Mouse (Mus musculus) embryonic facial prominence, embryonic 11.5 days (tissue): ENCODE measurements at regions not wholly inside any gene's neighbourhood (a gene's known extent, or its start where the extent isn't known, plus 50 kb on each side); places are given as distances from the start of the nearest gene placed in this dataset.
A peak's percentile ranks its signal among the peaks of the same experiment; 100 is the strongest.

Experiments used
- ATAC-seq: fragments of 200-750 bp; cut with Nextera tagmentation; replicated peaks from 2 replicates; pipeline ENCODE4 v1.8.0; 2017; ENCODE audit warnings: low read depth; ENCODE audit not compliant: insufficient number of reproducible peaks, low FRiP score, low TSS enrichment
- DNase-seq: peaks from one replicate; pipeline ENCODE4 v3.0.0-alpha.2; 2015; ENCODE audit warnings: low spot score
- H3K27ac ChIP-seq: fragments of 300-500 bp; sonication (generic); replicated peaks from 2 replicates; pipeline ENCODE4 v1.5.1; 2014; ENCODE audit warnings: mild to moderate bottlenecking, low read depth, low read length, control low read depth
- H3K27me3 ChIP-seq: fragments of 300-500 bp; sonication (generic); 2 replicates; pipeline ENCODE4 v1.6.1; 2014; ENCODE audit warnings: mild to moderate bottlenecking, low read length, moderate library complexity, mixed read lengths; ENCODE audit not compliant: control insufficient read depth, insufficient read depth
- H3K36me3 ChIP-seq: fragments of 300-500 bp; sonication (generic); replicated peaks from 2 replicates; pipeline ENCODE4 v1.6.1; 2014; ENCODE audit warnings: low read depth, mild to moderate bottlenecking, low read length, moderate library complexity, mixed read lengths; ENCODE audit not compliant: control insufficient read depth, insufficient read depth
- H3K4me1 ChIP-seq: fragments of 300-500 bp; sonication (generic); 2 replicates; pipeline ENCODE4 v1.6.1; 2014; ENCODE audit warnings: low read length, mixed read lengths; ENCODE audit not compliant: control insufficient read depth, insufficient read depth
- H3K4me2 ChIP-seq: fragments of 300-500 bp; sonication (generic); 2 replicates; pipeline ENCODE4 v1.6.1; 2014; ENCODE audit warnings: low read depth, mild to moderate bottlenecking, control low read depth, low read length, moderate library complexity
- H3K4me3 ChIP-seq: fragments of 300-500 bp; sonication (generic); 2 replicates; pipeline ENCODE4 v1.5.1; 2014; ENCODE audit warnings: low read depth, low read length, control low read depth
- H3K9ac ChIP-seq: fragments of 300-500 bp; sonication (generic); replicated peaks from 2 replicates; pipeline ENCODE4 v1.6.1; 2014; ENCODE audit warnings: mild to moderate bottlenecking, control low read depth, low read length
- H3K9me3 ChIP-seq: fragments of 300-500 bp; sonication (generic); replicated peaks from 2 replicates; pipeline ENCODE4 v1.6.1; 2016; ENCODE audit warnings: mild to moderate bottlenecking, low read length, inconsistent platforms, mixed read lengths; ENCODE audit not compliant: control insufficient read depth
- WGBS: fragments of 180-500 bp; shearing (Covaris S2); extraction: QIAGEN DNeasy Blood & Tissue Kit; methylation state at CpG from one replicate; pipeline ENCODE4 v1.1.7; 2014; 5-methylcytosine and 5-hydroxymethylcytosine counted together

DNA sequence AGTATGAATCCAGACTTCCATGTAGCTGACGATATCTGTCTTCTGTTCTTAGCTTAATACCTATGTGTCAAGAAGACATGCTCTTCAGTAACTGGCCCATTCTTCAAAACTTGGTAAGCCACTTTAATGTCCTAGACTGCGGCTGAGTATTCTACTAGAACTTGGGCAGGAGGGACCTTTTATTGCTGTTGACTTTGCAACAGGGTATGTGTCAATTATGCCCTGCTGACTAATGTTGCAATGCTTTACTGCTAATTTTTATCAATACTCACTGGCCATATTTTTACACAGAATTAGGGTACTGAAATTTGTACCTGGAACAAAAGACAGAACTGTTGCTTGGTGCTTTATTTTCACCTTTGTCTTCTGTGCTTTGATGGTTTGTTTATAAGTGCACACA, 746.9 kb downstream of the Ppargc1a start:
- DNase-seq (no peak), ATAC-seq (no peak)
- Histone ChIP-seq H3K36me3 (no peaks in the 10 kb centered on the region), H3K4me2 (no peak overlapping the region), H3K4me1 (no peaks in the 10 kb centered on the region), H3K9ac (no peak overlapping the region), H3K4me3 (no peak overlapping the region), H3K9me3 (no peaks in the 10 kb centered on the region), H3K27me3 (no peaks in the 10 kb centered on the region), H3K27ac (no peak overlapping the region)
- WGBS, result 83% methylated on average over 2 of the region's 2 CpGs

- Histone ChIP-seq H3K27me3 (no peaks in the 10 kb centered on the region), H3K36me3 (no peaks in the 10 kb centered on the region), H3K4me1 (no peaks in the 10 kb centered on the region), H3K9ac (no peak overlapping the region), H3K4me3 (no peak overlapping the region), H3K27ac (no peak overlapping the region), H3K4me2 (no peak overlapping the region), H3K9me3 (no peaks in the 10 kb centered on the region)
- DNase-seq (no peak), ATAC-seq (no peak)
Measured at GRCm38 (mm10) chr5:50819959-50820358, 747.6 kb downstream of the Ppargc1a start.

- Histone ChIP-seq H3K9ac (no peak overlapping the region), H3K9me3 (no peaks in the 10 kb centered on the region), H3K4me2 (no peak overlapping the region), H3K27ac (no peak overlapping the region), H3K4me3 (no peak overlapping the region), H3K27me3 (no peaks in the 10 kb centered on the region), H3K4me1 (no peaks in the 10 kb centered on the region), H3K36me3 (no peaks in the 10 kb centered on the region)
- no peak for ATAC-seq
- DNase-seq, result no peak
- 81% methylated on average over 4 of the region's 4 CpGs for WGBS
Measured at GRCm38 (mm10) chr5:50795310-50795709, 736.5 kb upstream of the Adgra3 start.

- H3K27ac ChIP-seq, result no peak overlapping the region
- H3K4me2 ChIP-seq, result no peak overlapping the region
- no peak overlapping the region for H3K9ac ChIP-seq
- no peaks in the 10 kb centered on the region for H3K27me3 ChIP-seq
- ATAC-seq, result no peak
- no peaks in the 10 kb centered on the region for H3K4me1 ChIP-seq
- no peaks in the 10 kb centered on the region for H3K36me3 ChIP-seq
- no peak overlapping the region for H3K4me3 ChIP-seq
- 98% methylated on average over 2 of the region's 2 CpGs for WGBS
- DNase-seq, result no peak
- no peaks in the 10 kb centered on the region for H3K9me3 ChIP-seq
Measured at GRCm38 (mm10) chr5:50794453-50795169, 735.8 kb upstream of the Adgra3 start.

- WGBS, result 86% methylated on average over 1 of the region's 1 CpGs
- ATAC-seq, result no peak
Measured at GRCm38 (mm10) chr5:50793558-50793957, 734.8 kb upstream of the Adgra3 start.

GRCm38 (mm10) chr5:50785273-50785672, 726.5 kb upstream of the Adgra3 start:
- Histone ChIP-seq H3K36me3 (no peaks in the 10 kb centered on the region), H3K4me1 (no peaks in the 10 kb centered on the region), H3K27ac (no peak overlapping the region), H3K27me3 (no peaks in the 10 kb centered on the region), H3K9me3 (no peaks in the 10 kb centered on the region), H3K4me3 (no peak overlapping the region), H3K4me2 (no peak overlapping the region), H3K9ac (no peak overlapping the region)
- ATAC-seq (no peak), DNase-seq (no peak)

More at GRCm38 (mm10) chr5:50793558-50793957, 734.8 kb upstream of the Adgra3 start:
- no peaks in the 10 kb centered on the region for H3K9me3 ChIP-seq
- no peaks in the 10 kb centered on the region for H3K4me1 ChIP-seq
- H3K36me3 ChIP-seq, result no peaks in the 10 kb centered on the region
- H3K4me2 ChIP-seq, result no peak overlapping the region
- H3K27me3 ChIP-seq, result no peaks in the 10 kb centered on the region
- no peak overlapping the region for H3K9ac ChIP-seq
- no peak for DNase-seq
- H3K27ac ChIP-seq, result no peak overlapping the region
- no peak overlapping the region for H3K4me3 ChIP-seq

- 54% methylated on average over 3 of the region's 3 CpGs for WGBS
- ATAC-seq (no peak), DNase-seq (peak; percentile 4)
- H3K9ac ChIP-seq, result no peak overlapping the region
- no peak overlapping the region for H3K4me3 ChIP-seq
- H3K4me2 ChIP-seq, result no peak overlapping the region
- H3K9me3 ChIP-seq, result no peaks in the 10 kb centered on the region
- H3K4me1 ChIP-seq, result no peaks in the 10 kb centered on the region
- H3K36me3 ChIP-seq, result no peaks in the 10 kb centered on the region
- H3K27me3 ChIP-seq, result no peaks in the 10 kb centered on the region
- H3K27ac ChIP-seq, result no peak overlapping the region
Measured at GRCm38 (mm10) chr5:50779138-50779537, 720.3 kb upstream of the Adgra3 start.

- Histone ChIP-seq H3K9me3 (no peaks in the 10 kb centered on the region), H3K27ac (no peak overlapping the region), H3K9ac (no peak overlapping the region), H3K4me2 (no peak overlapping the region), H3K4me3 (no peak overlapping the region), H3K4me1 (no peaks in the 10 kb centered on the region), H3K36me3 (no peaks in the 10 kb centered on the region), H3K27me3 (no peaks in the 10 kb centered on the region)
- no peak for DNase-seq
- WGBS, result 90% methylated on average over 6 of the region's 6 CpGs
- no peak for ATAC-seq
Measured at GRCm38 (mm10) chr5:50778221-50778620, 719.4 kb upstream of the Adgra3 start.
